Mouse (Mus musculus) lung, embryonic 15.5 days (tissue): ENCODE results near the gene Traf1. TPM values are rescaled to one million over a fixed set of nuclear protein-coding genes. Genes with fewer than 3 reads are reported as not detected.
A peak's percentile ranks its signal among the peaks of the same experiment; 100 is the strongest.

Experiments used
- ATAC-seq: fragments of 200-750 bp; cut with Nextera tagmentation; 2 replicates; pipeline ENCODE4 v1.8.0; 2017; ENCODE audit warnings: moderate number of reproducible peaks, borderline replicate concordance; ENCODE audit not compliant: low FRiP score, low TSS enrichment; ENCODE audit errors: extremely low read depth
- H3K27ac ChIP-seq: fragments of 300-500 bp; sonication (generic); 2 replicates; pipeline ENCODE4 v1.5.1; 2015; ENCODE audit warnings: moderate library complexity, mild to moderate bottlenecking, inconsistent platforms
- H3K27me3 ChIP-seq: fragments of 300-500 bp; sonication (generic); 2 replicates; pipeline ENCODE4 v1.6.1; 2015; ENCODE audit warnings: inconsistent platforms
- H3K36me3 ChIP-seq: fragments of 300-500 bp; sonication (generic); 2 replicates; pipeline ENCODE4 v1.6.1; 2015; ENCODE audit warnings: inconsistent platforms
- H3K4me1 ChIP-seq: fragments of 300-500 bp; sonication (generic); 2 replicates; pipeline ENCODE4 v1.6.1; 2015; ENCODE audit warnings: inconsistent platforms
- H3K4me2 ChIP-seq: fragments of 300-500 bp; sonication (generic); 2 replicates; pipeline ENCODE4 v1.6.1; 2015; ENCODE audit warnings: inconsistent platforms, mild to moderate bottlenecking, moderate library complexity
- H3K4me3 ChIP-seq: fragments of 300-500 bp; sonication (generic); 2 replicates; pipeline ENCODE4 v1.5.1; 2015; ENCODE audit warnings: mild to moderate bottlenecking, inconsistent platforms
- H3K9ac ChIP-seq: fragments of 300-500 bp; sonication (generic); 2 replicates; pipeline ENCODE4 v1.6.1; 2015; ENCODE audit warnings: inconsistent platforms
- H3K9me3 ChIP-seq: fragments of 300-500 bp; sonication (generic); 2 replicates; pipeline ENCODE4 v1.6.1; 2016; ENCODE audit warnings: inconsistent platforms
- WGBS: fragments of 180-500 bp; shearing (Covaris S2); methylation state at CpG from one replicate; pipeline ENCODE4 v1.1.7; 2015; 5-methylcytosine and 5-hydroxymethylcytosine counted together
- polyA plus RNA-seq: library from polyadenylated mRNA; unstranded; fragments of >200 nt; fragmentation: Nextera tagmentation; extraction: Ambion mirVana; gene quantifications from 2 replicates; pipeline ENCODE4 v1.2.1, GENCODE M21; 2015

The Traf1 gene
- polyA plus RNA-seq, 1 experiment from 2014 or later: 2.7 TPM

DNA sequence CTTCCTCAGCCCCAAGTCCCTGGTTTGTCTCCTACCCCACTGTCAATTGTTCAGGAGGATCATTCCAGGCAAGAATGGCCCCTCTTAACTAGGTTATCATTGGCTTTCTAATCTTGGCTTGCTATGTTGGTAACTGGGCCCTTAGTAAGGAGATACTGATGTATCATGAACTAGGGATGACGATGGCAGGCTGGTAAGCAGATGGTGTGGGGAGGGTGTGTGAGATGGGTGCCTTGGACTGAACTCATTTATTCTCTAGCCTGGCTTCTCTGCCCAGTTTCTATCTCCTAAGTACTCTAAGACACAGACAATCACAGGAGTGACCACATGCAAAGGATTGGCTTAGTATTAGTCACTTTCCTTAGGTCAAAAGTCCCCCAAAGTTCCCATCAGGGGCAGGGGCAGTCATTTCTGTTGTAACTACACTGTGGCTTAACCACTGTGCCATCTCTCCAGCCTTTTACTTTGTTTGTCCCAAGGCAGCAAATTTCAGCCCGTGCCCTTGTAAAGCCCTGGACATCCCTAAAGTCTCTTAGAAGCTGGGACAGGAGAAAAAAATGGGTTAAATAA lies 7.9 kb downstream of the Traf1 start:
- H3K9me3 ChIP-seq: no peaks in the 10 kb centered on the region
- no peak overlapping the region for H3K9ac ChIP-seq
- no peaks in the 10 kb centered on the region for H3K4me1 ChIP-seq
- H3K36me3 ChIP-seq: no peaks in the 10 kb centered on the region
- no peak overlapping the region for H3K27ac ChIP-seq
- WGBS: 65% methylated on average over 2 of the region's 2 CpGs
- no peaks in the 10 kb centered on the region for H3K27me3 ChIP-seq
- ATAC-seq: no peak
- no peak overlapping the region for H3K4me3 ChIP-seq
- no peak overlapping the region for H3K4me2 ChIP-seq

- H3K9me3 ChIP-seq: no peaks in the 10 kb centered on the region
- no peak overlapping the region for H3K4me3 ChIP-seq
- no peak overlapping the region for H3K27ac ChIP-seq
- no peak overlapping the region for H3K9ac ChIP-seq
- ATAC-seq: no peak
- H3K27me3 ChIP-seq: no peaks in the 10 kb centered on the region
- no peaks in the 10 kb centered on the region for H3K4me1 ChIP-seq
- 65% methylated on average over 4 of the region's 4 CpGs for WGBS
- no peak overlapping the region for H3K4me2 ChIP-seq
- no peaks in the 10 kb centered on the region for H3K36me3 ChIP-seq
These were observed 8.6 kb downstream of the Traf1 start for GRCm38 (mm10) chr2:34953018-34953417.

DNA sequence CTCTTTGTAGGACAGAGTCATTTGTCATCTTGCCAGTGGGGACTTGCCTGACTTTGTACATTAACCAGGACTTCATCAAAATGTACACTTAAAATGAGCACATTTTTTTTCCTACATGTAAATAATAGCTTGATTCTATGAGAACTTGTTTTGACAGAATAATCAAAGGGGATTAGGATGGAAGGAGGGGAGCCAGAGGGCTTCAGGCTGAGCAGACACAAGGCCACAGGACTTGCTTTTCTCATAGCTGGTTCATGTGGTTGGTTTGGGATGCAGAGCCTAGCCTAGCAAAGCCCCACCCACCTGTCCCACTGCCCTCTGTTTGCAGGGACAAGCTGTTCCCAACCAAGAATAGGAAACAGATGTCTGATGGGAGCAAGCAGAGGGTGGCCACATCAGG lies 10.1 kb downstream of the Traf1 start:
- Histone ChIP-seq H3K27me3 (no peaks in the 10 kb centered on the region), H3K9ac (no peak overlapping the region), H3K4me3 (no peak overlapping the region)

DNA sequence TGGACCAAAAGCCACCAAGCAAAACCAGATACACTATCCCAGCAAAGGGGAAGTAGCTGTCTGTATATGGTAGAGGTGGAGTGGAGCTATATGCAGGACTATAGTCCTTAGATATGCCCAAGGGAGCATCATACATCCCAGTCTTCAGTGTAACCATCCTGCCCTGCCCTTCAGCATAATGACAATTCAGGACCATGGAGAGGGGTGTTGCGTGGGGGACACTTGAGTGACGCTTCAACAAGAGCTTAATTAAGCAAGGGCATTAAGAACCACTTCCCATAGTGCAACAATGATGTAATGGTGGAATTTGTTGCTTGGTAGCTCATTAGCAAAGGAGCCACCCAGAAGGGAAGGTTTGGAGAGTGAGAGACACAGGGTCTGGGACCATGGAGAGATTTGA lies 12.9 kb downstream of the Traf1 start:
- Histone ChIP-seq H3K9ac (no peak overlapping the region), H3K4me2 (no peak overlapping the region), H3K36me3 (no peaks in the 10 kb centered on the region), H3K27me3 (no peaks in the 10 kb centered on the region), H3K4me3 (no peak overlapping the region), H3K27ac (no peak overlapping the region), H3K4me1 (peaks cover 6% of the 10 kb centered on the region; the same call in 1 of the 2 replicates), H3K9me3 (no peaks in the 10 kb centered on the region)
- no peak for ATAC-seq
- WGBS: 10% methylated on average over 2 of the region's 2 CpGs

More for the DNA sequence above, 10.1 kb downstream of the Traf1 start:
- Histone ChIP-seq H3K4me1 (no peaks in the 10 kb centered on the region), H3K36me3 (no peaks in the 10 kb centered on the region), H3K4me2 (no peak overlapping the region), H3K27ac (no peak overlapping the region), H3K9me3 (no peaks in the 10 kb centered on the region)
- no peak for ATAC-seq

DNA sequence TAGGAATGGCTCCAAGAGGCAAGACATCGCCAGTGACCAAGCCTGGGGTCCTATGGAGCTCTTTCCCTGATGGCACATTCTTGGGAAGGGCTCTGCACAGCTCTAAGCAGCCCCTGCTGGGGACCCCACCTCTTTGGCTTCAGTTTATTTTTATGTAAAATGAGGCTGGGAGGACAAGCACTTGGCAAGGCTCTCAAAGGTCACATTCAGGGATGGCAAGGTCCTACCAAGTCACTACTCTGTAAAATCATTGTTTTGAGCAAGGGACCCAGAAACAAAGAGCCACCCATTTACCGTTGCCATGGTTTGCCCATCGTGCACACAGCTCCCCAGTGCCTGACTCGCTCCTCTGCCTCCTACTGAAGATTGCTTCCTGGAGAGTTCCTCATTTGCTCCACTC lies 15.5 kb downstream of the Traf1 start:
- H3K4me3 ChIP-seq: no peak overlapping the region
- peaks cover 6% of the 10 kb centered on the region; the same call in 1 of the 2 replicates for H3K4me1 ChIP-seq
- WGBS: 62% methylated on average over 4 of the region's 4 CpGs
- H3K4me2 ChIP-seq: no peak overlapping the region
- H3K9ac ChIP-seq: no peak overlapping the region
- H3K9me3 ChIP-seq: no peaks in the 10 kb centered on the region
- H3K27ac ChIP-seq: no peak overlapping the region
- no peak for ATAC-seq
- no peaks in the 10 kb centered on the region for H3K36me3 ChIP-seq
- no peaks in the 10 kb centered on the region for H3K27me3 ChIP-seq

GRCm38 (mm10) chr2:34945580-34945979 lies 16.0 kb downstream of the Traf1 start:
- WGBS: 74% methylated on average over 4 of the region's 4 CpGs
- Histone ChIP-seq H3K4me3 (no peak overlapping the region), H3K9me3 (no peaks in the 10 kb centered on the region), H3K27me3 (no peaks in the 10 kb centered on the region), H3K9ac (no peak overlapping the region), H3K4me1 (peaks cover 6% of the 10 kb centered on the region; the same call in 1 of the 2 replicates), H3K27ac (no peak overlapping the region), H3K36me3 (no peaks in the 10 kb centered on the region), H3K4me2 (no peak overlapping the region)
- ATAC-seq: no peak

- Histone ChIP-seq H3K4me1 (peaks cover 6% of the 10 kb centered on the region; the same call in 1 of the 2 replicates), H3K27ac (no peak overlapping the region), H3K27me3 (no peaks in the 10 kb centered on the region), H3K36me3 (no peaks in the 10 kb centered on the region), H3K4me2 (peak overlapping the region; percentile 41), H3K9me3 (no peaks in the 10 kb centered on the region), H3K4me3 (no peak overlapping the region), H3K9ac (no peak overlapping the region)
- WGBS: 14% methylated on average over 8 of the region's 8 CpGs
- no peak for ATAC-seq
These were observed 16.8 kb downstream of the Traf1 start for GRCm38 (mm10) chr2:34944761-34945160.

GRCm38 (mm10) chr2:34943556-34944120 lies 17.9 kb downstream of the Traf1 start:
- Histone ChIP-seq H3K9me3 (no peaks in the 10 kb centered on the region), H3K9ac (no peak overlapping the region), H3K27ac (no peak overlapping the region), H3K27me3 (no peaks in the 10 kb centered on the region), H3K4me1 (peaks cover 13% of the 10 kb centered on the region; the same call in 1 of the 2 replicates), H3K4me3 (no peak overlapping the region), H3K4me2 (no peak overlapping the region), H3K36me3 (no peaks in the 10 kb centered on the region)
- no peak for ATAC-seq
- WGBS: 66% methylated on average over 13 of the region's 13 CpGs

DNA sequence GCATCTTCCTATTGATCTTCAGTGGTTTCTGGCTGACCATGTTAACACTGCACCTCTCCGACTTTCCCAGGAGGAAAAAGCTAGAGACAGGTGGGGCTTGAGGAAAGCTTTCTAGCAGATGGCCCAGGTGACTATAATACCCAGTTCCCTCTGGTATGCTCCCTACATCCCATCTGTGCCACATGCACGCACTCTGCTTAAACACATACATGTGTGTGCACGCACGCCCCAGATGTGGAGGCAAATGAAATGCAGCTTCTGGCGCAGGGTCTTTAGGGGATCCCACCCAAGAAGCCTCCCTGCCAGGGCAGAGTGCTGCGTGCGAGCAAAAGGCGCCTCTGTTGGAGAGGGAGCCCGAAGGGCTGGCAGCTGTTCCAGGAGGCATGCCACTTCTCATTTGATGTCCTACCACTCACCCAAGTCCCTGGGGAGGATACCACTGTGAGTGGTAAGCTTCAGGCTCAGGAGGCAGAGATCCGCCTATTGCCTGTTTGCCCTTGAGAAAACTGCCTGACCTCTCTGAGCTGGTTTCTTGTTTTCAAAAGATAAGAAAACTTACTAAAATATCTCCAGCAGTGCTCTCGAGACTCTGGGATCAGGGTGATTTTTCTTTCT lies 20.4 kb downstream of the Traf1 start:
- 70% methylated on average over 11 of the region's 11 CpGs for WGBS
- no peak for ATAC-seq

DNA sequence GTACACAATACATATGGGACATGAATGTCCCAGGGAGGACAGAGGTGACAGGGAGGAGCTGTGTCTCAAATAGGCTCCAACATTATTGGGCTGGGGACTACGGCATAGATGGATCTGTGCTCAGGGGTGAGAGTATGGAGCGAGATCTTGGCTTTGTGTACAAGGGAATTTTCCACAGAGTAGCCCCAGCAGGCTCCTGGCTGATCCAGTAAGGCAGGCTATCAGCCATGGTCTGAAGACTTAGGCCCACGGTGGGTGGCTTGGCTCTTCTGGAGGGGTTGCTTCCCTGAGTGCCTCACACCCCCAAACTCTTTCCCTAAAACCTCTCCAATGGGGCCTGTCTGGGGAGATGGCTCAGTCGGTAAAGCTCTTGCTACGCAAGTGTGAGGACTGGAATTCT lies 21.3 kb downstream of the Traf1 start:
- no peak overlapping the region for H3K4me2 ChIP-seq
- no peak overlapping the region for H3K4me3 ChIP-seq
- H3K4me1 ChIP-seq: peaks cover 16% of the 10 kb centered on the region; the same call in 1 of the 2 replicates
- H3K27me3 ChIP-seq: no peaks in the 10 kb centered on the region
- ATAC-seq: no peak
- no peaks in the 10 kb centered on the region for H3K36me3 ChIP-seq
- H3K9me3 ChIP-seq: no peaks in the 10 kb centered on the region
- 66% methylated on average over 5 of the region's 5 CpGs for WGBS
- no peak overlapping the region for H3K27ac ChIP-seq
- H3K9ac ChIP-seq: no peak overlapping the region

More for the DNA sequence above, 20.4 kb downstream of the Traf1 start:
- H3K4me2 ChIP-seq: no peak overlapping the region
- H3K4me3 ChIP-seq: no peak overlapping the region
- no peaks in the 10 kb centered on the region for H3K27me3 ChIP-seq
- peaks cover 16% of the 10 kb centered on the region; the same call in 1 of the 2 replicates for H3K4me1 ChIP-seq
- H3K9ac ChIP-seq: no peak overlapping the region
- H3K27ac ChIP-seq: no peak overlapping the region
- no peaks in the 10 kb centered on the region for H3K9me3 ChIP-seq
- no peaks in the 10 kb centered on the region for H3K36me3 ChIP-seq

DNA sequence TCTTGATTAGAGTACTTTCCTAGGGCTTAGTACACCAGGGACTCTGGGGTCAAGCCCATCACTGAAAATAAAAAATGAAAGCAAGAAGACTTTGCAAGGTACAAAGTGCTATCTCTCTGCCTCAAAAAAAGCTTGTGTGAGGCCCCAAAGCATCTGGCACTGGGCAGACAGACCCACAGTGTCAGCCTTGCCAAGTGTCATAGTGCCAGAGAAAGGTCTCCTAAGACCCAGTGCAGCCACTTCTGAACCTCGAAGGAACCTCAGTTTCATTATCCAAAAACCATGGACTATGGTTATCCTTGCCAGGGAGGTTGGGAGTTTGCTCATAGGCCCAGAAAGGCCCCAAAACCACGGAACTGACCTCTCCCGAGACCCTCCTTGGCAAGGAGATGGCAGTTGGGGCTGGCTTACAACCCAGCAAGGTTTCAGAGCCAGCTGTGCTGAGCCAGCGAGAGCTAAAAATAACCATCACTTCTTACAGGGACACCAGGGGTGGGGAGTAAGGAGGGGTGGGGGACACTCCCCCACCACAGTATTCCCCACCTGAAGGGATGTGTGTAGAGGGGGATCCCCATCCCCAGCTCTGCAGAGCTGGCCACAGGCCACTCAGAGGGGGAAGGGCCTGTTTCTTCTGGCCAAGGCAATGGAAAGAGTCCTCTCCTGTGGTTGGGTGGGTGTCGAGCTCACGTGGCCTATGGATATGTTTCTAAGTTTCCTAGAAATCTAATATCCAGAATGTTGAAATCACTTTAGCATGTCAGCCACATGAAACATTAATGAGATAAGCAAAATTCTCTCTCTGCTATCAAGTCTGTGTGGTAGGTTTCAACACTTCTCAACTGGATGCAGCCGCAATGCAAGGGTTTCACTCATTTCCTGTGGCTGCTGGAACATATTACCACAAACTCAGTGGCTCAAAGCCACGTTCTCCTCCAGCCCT lies 23.0 kb downstream of the Traf1 start:
- Histone ChIP-seq H3K4me3 (no peak overlapping the region), H3K9me3 (no peaks in the 10 kb centered on the region), H3K4me2 (no peak overlapping the region), H3K36me3 (no peaks in the 10 kb centered on the region), H3K27ac (no peak overlapping the region), H3K9ac (no peak overlapping the region), H3K4me1 (0 out of 2 replicates have a peak, but pooled peaks cover 10% of the 10 kb centered on the region), H3K27me3 (no peaks in the 10 kb centered on the region)
- WGBS: 50% methylated on average over 8 of the region's 8 CpGs
- ATAC-seq: 0 out of 2 replicates have a peak, but pooled peaks have one; percentile 27
